In genomic region chr10:59950716-59951191, GRCm38 (mm10) we compare ENCODE assay signal across 8 mouse cellular contexts. TPM values are rescaled to one million over a fixed set of nuclear protein-coding genes. Genes with fewer than 3 reads are reported as not detected.
DNase-seq lines count a peak whose midpoint lies in the region; ATAC-seq and TF ChIP-seq lines count a peak whose summit lies in the region.

No protein-coding gene starts in this region.

- ATAC-seq in heart, embryonic 15.5 days (replicated peaks; ENCODE audit: insufficient number of reproducible peaks, insufficient read depth, low FRiP score, low read depth): peak; percentile 36
- ATAC-seq in liver, embryonic 16.5 days (ENCODE audit: low read depth): no peak
- ATAC-seq in neural tube, embryonic 12.5 days (ENCODE audit: low FRiP score, low read depth): peak; percentile 25
- peak; percentile 50 for ATAC-seq in stomach, postnatal 0 days (ENCODE audit: low FRiP score, low TSS enrichment)

- H3K27me3 ChIP-seq in heart, embryonic 15.5 days: no peaks in the 10 kb centered on the region
- peaks cover 22% of the 10 kb centered on the region for H3K27me3 ChIP-seq in liver, embryonic 16.5 days (ENCODE audit: control insufficient read depth, insufficient read depth, low read depth, low read length)
- no peaks in the 10 kb centered on the region for H3K27me3 ChIP-seq in neural tube, embryonic 12.5 days (replicated peaks)
- no peaks in the 10 kb centered on the region for H3K27me3 ChIP-seq in stomach, postnatal 0 days (ENCODE audit: control insufficient read depth, insufficient read depth, low read length)

- peaks cover 52% of the 10 kb centered on the region for H3K4me1 ChIP-seq in heart, embryonic 15.5 days (replicated peaks)
- peaks cover 24% of the 10 kb centered on the region for H3K4me1 ChIP-seq in liver, embryonic 16.5 days (ENCODE audit: control insufficient read depth, low read depth, low read length)
- H3K4me1 ChIP-seq in neural tube, embryonic 12.5 days: peaks cover 29% of the 10 kb centered on the region
- peaks cover 2% of the 10 kb centered on the region for H3K4me1 ChIP-seq in stomach, postnatal 0 days (replicated peaks; ENCODE audit: control insufficient read depth, insufficient read depth)

- DNase-seq in B cell, adult 2 months: peak; percentile 85 to 87
- peak; percentile 94 for DNase-seq in brain, adult 2 months (ENCODE audit: low read depth, low spot score)
- peak; percentile 56 for DNase-seq in fibroblast of lung, adult 2 months (ENCODE audit: low read depth)
- DNase-seq in kidney, postnatal 14 days: peak; percentile 88
- DNase-seq in stomach, postnatal 0 days (ENCODE audit: low spot score): peak; percentile 91

- H3K36me3 ChIP-seq in heart, embryonic 15.5 days: no peaks in the 10 kb centered on the region
- no peaks in the 10 kb centered on the region for H3K36me3 ChIP-seq in liver, embryonic 16.5 days (ENCODE audit: control insufficient read depth, insufficient read depth)
- peaks cover 3% of the 10 kb centered on the region; the same call in 1 of the 2 replicates for H3K36me3 ChIP-seq in neural tube, embryonic 12.5 days
- H3K36me3 ChIP-seq in stomach, postnatal 0 days (ENCODE audit: control insufficient read depth, insufficient read depth, low read length): no peaks in the 10 kb centered on the region

- no peaks in the 10 kb centered on the region for H3K9me3 ChIP-seq in heart, embryonic 15.5 days (replicated peaks)
- H3K9me3 ChIP-seq in liver, embryonic 16.5 days (replicated peaks; ENCODE audit: control insufficient read depth, low read length): no peaks in the 10 kb centered on the region
- no peaks in the 10 kb centered on the region for H3K9me3 ChIP-seq in neural tube, embryonic 12.5 days
- no peaks in the 10 kb centered on the region for H3K9me3 ChIP-seq in stomach, postnatal 0 days (ENCODE audit: control insufficient read depth, low read length)

- peak; percentile 81 for TF ChIP-seq CTCF in stomach, postnatal 0 days (IDR thresholded peaks at IDR 0.05; ENCODE audit: low read depth)

- H3K4me3 ChIP-seq in heart, embryonic 15.5 days: peak overlapping the region; percentile 80
- peak overlapping the region; percentile 73 for H3K4me3 ChIP-seq in liver, embryonic 16.5 days (ENCODE audit: low read depth, low read length)
- peak overlapping the region; percentile 91 for H3K4me3 ChIP-seq in neural tube, embryonic 12.5 days
- H3K4me3 ChIP-seq in stomach, postnatal 0 days (ENCODE audit: low read depth, low read length): peak overlapping the region; percentile 93

- H3K4me2 ChIP-seq in heart, embryonic 15.5 days: peak overlapping the region; percentile 82
- H3K4me2 ChIP-seq in liver, embryonic 16.5 days (ENCODE audit: low read depth, low read length): peak overlapping the region; percentile 98
- H3K4me2 ChIP-seq in neural tube, embryonic 12.5 days (replicated peaks): peak overlapping the region; percentile 90
- peak overlapping the region; percentile 86 for H3K4me2 ChIP-seq in stomach, postnatal 0 days (replicated peaks; ENCODE audit: low read depth)

- WGBS in heart, embryonic 15.5 days: 1% methylated on average over 23 of the region's 23 CpGs
- WGBS in liver, embryonic 16.5 days (ENCODE audit: insufficient replicate concordance): 2% methylated on average over 23 of the region's 23 CpGs
- 1% methylated on average over 23 of the region's 23 CpGs for WGBS in neural tube, embryonic 12.5 days
- WGBS in stomach, postnatal 0 days: 0% methylated on average over 22 of the region's 23 CpGs

- H3K27ac ChIP-seq in heart, embryonic 15.5 days: peak overlapping the region; percentile 88
- peak overlapping the region; percentile 60 for H3K27ac ChIP-seq in liver, embryonic 16.5 days (ENCODE audit: low read length)
- H3K27ac ChIP-seq in neural tube, embryonic 12.5 days: peak overlapping the region; percentile 83; the same call in 1 of the 2 replicates
- H3K27ac ChIP-seq in stomach, postnatal 0 days (replicated peaks): peak overlapping the region; percentile 95

- no peak for TF ChIP-seq EP300 in stomach, postnatal 0 days (optimal IDR thresholded peaks at IDR 0.05)

- peak overlapping the region; percentile 84 for H3K9ac ChIP-seq in heart, embryonic 15.5 days
- peak overlapping the region; percentile 76 for H3K9ac ChIP-seq in liver, embryonic 16.5 days (ENCODE audit: low read depth, low read length)
- H3K9ac ChIP-seq in neural tube, embryonic 12.5 days: peak overlapping the region; percentile 95
- H3K9ac ChIP-seq in stomach, postnatal 0 days (ENCODE audit: low read length): peak overlapping the region; percentile 97

RNA-seq across cellular contexts. Expression of gene Ddit4, which starts 0.9 kb away (rescaled TPM):
- 22.7 and 33.4 TPM in 2 replicates for polyA plus RNA-seq in heart, embryonic 15.5 days (2015; fragmentation: Nextera tagmentation; extraction: Ambion mirVana)
- 5.0 and 6.8 TPM in 2 replicates for polyA plus RNA-seq in liver, embryonic 16.5 days (2015; fragmentation: Nextera tagmentation; extraction: Ambion mirVana)
- polyA plus RNA-seq in neural tube, embryonic 12.5 days (2016; fragmentation: Nextera tagmentation; extraction: Ambion mirVana): 75.7 and 78.9 TPM in 2 replicates
- 12.4 and 17.3 TPM in 2 replicates for polyA plus RNA-seq in stomach, postnatal 0 days (2015; fragmentation: Nextera tagmentation; extraction: Ambion mirVana)

RNA-seq across cellular contexts. Expression of gene Ascc1, which starts 51.9 kb away (rescaled TPM):
- 36.1 and 40.6 TPM in 2 replicates for polyA plus RNA-seq in heart, embryonic 15.5 days (2015; fragmentation: Nextera tagmentation; extraction: Ambion mirVana)
- 16.0 and 16.7 TPM in 2 replicates for polyA plus RNA-seq in liver, embryonic 16.5 days (2015; fragmentation: Nextera tagmentation; extraction: Ambion mirVana)
- polyA plus RNA-seq in neural tube, embryonic 12.5 days (2016; fragmentation: Nextera tagmentation; extraction: Ambion mirVana): 36.8 and 37.0 TPM in 2 replicates
- polyA plus RNA-seq in stomach, postnatal 0 days (2015; fragmentation: Nextera tagmentation; extraction: Ambion mirVana): 29.0 and 31.6 TPM in 2 replicates

RNA-seq across cellular contexts. Expression of gene Anapc16, which starts 52.2 kb away (rescaled TPM):
- polyA plus RNA-seq in heart, embryonic 15.5 days (2015; fragmentation: Nextera tagmentation; extraction: Ambion mirVana): 85.4 and 92.2 TPM in 2 replicates
- polyA plus RNA-seq in liver, embryonic 16.5 days (2015; fragmentation: Nextera tagmentation; extraction: Ambion mirVana): 34.9 and 37.9 TPM in 2 replicates
- 116 and 122 TPM in 2 replicates for polyA plus RNA-seq in neural tube, embryonic 12.5 days (2016; fragmentation: Nextera tagmentation; extraction: Ambion mirVana)
- 76.8 and 86.4 TPM in 2 replicates for polyA plus RNA-seq in stomach, postnatal 0 days (2015; fragmentation: Nextera tagmentation; extraction: Ambion mirVana)
